Mouse (Mus musculus) retina, postnatal 7 days (tissue): Measurements from ENCODE around the gene Gm4064.
"Not testable (repeated sequence)": the region's sequence is repeated elsewhere in the genome, so short reads cannot be mapped to it uniquely, and the experiment has no call there.

Experiments used
- DNase-seq: peaks from one replicate; pipeline ENCODE4 v3.0.0-alpha.2; 2012; ENCODE audit warnings: low read depth, low spot score

Gm4064 gene

DNA sequence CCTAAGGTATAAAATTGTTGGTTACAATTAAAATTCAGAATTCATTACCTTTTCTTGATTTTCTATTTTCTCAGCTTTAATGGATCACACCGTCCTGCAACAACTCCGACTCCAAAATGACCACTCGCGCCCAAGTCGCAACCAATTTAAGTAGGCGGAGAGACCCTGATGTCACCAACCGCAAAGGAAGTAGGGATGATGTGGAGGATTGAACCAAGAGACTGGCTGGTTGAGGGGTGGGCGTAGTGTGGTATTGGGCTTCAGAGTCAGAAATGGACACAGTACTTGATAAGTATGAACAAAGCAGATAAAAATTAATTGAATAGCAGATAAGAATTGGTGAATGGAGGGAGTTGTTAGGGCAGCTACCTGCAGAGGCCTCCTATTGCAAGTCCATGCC is at the start of gene Gm4064:
Gene Gm4064 (minus strand): TSS at position 101 of the 400 bp plus-strand sequence.
- not testable (repeated sequence) for DNase-seq

DNA sequence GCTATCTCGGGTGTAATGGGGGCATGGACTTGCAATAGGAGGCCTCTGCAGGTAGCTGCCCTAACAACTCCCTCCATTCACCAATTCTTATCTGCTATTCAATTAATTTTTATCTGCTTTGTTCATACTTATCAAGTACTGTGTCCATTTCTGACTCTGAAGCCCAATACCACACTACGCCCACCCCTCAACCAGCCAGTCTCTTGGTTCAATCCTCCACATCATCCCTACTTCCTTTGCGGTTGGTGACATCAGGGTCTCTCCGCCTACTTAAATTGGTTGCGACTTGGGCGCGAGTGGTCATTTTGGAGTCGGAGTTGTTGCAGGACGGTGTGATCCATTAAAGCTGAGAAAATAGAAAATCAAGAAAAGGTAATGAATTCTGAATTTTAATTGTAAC is 34.4 kb upstream of the Gm4064 start, which contains the start of the genes Rbmy and Gm10256:
Gene Rbmy (plus strand): TSS at position 301 of the 400 bp plus-strand sequence.
Gene Gm10256 (plus strand): TSS at position 320 of the 400 bp plus-strand sequence.
- DNase-seq = not testable (repeated sequence)
